Mouse (Mus musculus): Measurements from ENCODE around the gene Gm9803. TPM values are rescaled to one million over a fixed set of nuclear protein-coding genes. Genes with fewer than 3 reads are reported as not detected.

The Gm9803 gene
- total RNA-seq, 2 experiments from 2014 or later = 5.0 to 12.9 TPM

GRCm38 (mm10) chr10:43509228-43509627 is 14.7 kb upstream of the Gm9803 start:
- intact Hi-C loops (cut with DNase I) = no loop called here

GRCm38 (mm10) chr10:43512976-43513375 is 10.9 kb upstream of the Gm9803 start:
- no peak for DNase-seq
- intact Hi-C loops (cut with DNase I) = no loop called here

More at GRCm38 (mm10) chr10:43509228-43509627, 14.7 kb upstream of the Gm9803 start:
- DNase-seq = no peak

- no peak for DNase-seq
- intact Hi-C loops (cut with DNase I) = no loop called here
Measured at GRCm38 (mm10) chr10:43516992-43517660, 6.8 kb upstream of the Gm9803 start.

GRCm38 (mm10) chr10:43517836-43518235 is 6.0 kb upstream of the Gm9803 start:
- peak; percentile 69 to 73 for DNase-seq
- intact Hi-C loops (cut with DNase I) = no loop called here

- DNase-seq = peak; percentile 27 to 41
- intact Hi-C loops (cut with DNase I) = no loop called here
Measured at GRCm38 (mm10) chr10:43518368-43518767, 5.5 kb upstream of the Gm9803 start.

- DNase-seq = no peak
- intact Hi-C loops (cut with DNase I) = no loop called here
Measured at GRCm38 (mm10) chr10:43519977-43520376, 3.9 kb upstream of the Gm9803 start.

GRCm38 (mm10) chr10:43527283-43528269 is 3.7 kb downstream of the Gm9803 start:
- DNase-seq = no peak
- intact Hi-C loops (cut with DNase I) = no loop called here

DNA sequence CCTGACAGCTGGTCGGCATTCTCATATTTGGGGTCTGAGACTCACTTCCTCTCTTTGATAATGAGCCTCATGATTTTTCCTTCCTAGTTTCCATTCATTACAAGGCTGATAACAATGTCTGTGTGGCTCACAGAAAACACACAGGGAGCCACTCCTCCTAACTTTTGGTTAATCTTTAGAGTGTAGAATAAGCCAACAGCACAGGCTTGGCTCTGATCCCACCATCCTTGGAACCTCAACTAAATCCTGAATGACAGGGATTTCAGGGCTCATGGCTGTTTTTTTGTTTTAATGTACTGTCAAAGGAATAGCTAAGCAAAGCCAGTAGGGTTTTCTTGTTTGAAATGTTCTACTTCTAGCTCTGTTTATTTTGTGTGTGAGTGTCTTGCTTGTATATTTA is 10.5 kb downstream of the Gm9803 start:
- DNase-seq = no peak
- intact Hi-C loops (cut with DNase I) = no loop called here

DNA sequence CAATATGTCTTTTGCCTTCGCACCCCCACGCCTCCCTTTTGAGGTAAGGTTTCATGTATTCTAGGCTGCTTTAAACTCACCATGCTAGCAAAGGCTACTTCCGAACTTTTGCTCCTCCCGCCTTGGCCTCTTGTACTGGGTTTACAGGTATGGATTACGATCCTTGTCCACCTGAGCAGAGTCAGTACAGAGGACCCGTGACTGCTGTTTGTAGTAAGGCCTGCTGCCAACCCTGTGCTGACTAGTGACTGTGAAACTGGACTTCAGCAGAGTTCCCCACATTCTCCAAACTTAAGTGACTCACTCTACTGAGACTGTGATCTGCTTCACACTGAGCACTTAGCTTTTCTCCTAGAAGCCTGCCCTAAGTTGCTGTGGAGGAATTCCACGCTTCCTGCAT is 13.8 kb downstream of the Gm9803 start:
- intact Hi-C loops (cut with DNase I) = no loop called here
- DNase-seq = no peak

- DNase-seq = no peak
- intact Hi-C loops (cut with DNase I) = no loop called here
Measured at GRCm38 (mm10) chr10:43538831-43539230, 14.9 kb downstream of the Gm9803 start.

GRCm38 (mm10) chr10:43539746-43540310 is 15.9 kb downstream of the Gm9803 start:
- intact Hi-C loops (cut with DNase I) = no loop called here
- DNase-seq = peak in 1 of 2 experiments; percentile 32

- DNase-seq = peak; percentile 95 to 97
- intact Hi-C loops (cut with DNase I) = loop anchor here (1.0 kb wide), 1 partner anchor 61 kb away; no protein-coding TSS in a partner anchor
Measured at GRCm38 (mm10) chr10:43540442-43541152, 16.7 kb downstream of the Gm9803 start, which contains the start of gene 1700021F05Rik. Gene 1700021F05Rik, minus strand, starts transcription at chr10:43540994.

GRCm38 (mm10) chr10:43541153-43541544 is 17.3 kb downstream of the Gm9803 start:
- no peak for DNase-seq
- intact Hi-C loops (cut with DNase I) = loop anchor here (1.0 kb wide), 1 partner anchor 62 kb away; no protein-coding TSS in a partner anchor

GRCm38 (mm10) chr10:43549411-43549810 is 25.5 kb downstream of the Gm9803 start:
- no peak for DNase-seq
- intact Hi-C loops (cut with DNase I) = no loop called here

GRCm38 (mm10) chr10:43550923-43551322 is 27.0 kb downstream of the Gm9803 start:
- intact Hi-C loops (cut with DNase I) = no loop called here
- no peak for DNase-seq

- DNase-seq = no peak
- intact Hi-C loops (cut with DNase I) = no loop called here
Measured at GRCm38 (mm10) chr10:43551388-43551787, 27.5 kb downstream of the Gm9803 start.

DNA sequence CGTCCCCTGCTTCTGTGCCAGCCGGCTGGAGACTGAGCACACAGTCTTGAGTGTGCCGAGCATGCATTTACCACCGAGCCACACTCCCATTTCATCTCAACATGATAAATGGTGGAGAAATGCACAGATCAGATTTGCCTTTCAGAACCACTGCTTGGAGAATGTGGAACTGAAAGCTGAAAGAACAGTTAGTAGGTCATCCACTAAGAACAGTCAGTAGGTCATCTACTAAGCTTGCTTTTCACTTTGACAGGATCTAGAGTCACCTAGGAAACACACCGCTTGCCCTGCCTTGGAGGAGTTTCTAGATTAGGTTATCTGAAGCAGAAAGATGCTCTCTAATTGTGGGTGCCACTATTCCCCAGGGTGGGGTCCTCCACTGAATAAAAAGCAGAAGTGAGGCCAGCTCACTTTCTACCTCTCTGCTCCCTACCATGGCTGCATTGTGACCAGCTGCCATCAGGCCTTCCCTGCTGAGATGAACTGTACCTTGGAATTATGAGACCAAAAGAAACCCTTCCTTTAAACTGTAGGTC is 33.8 kb downstream of the Gm9803 start:
- intact Hi-C loops (cut with DNase I) = no loop called here
- no peak for DNase-seq

GRCm38 (mm10) chr10:43559313-43559712 is 35.4 kb downstream of the Gm9803 start:
- intact Hi-C loops (cut with DNase I) = no loop called here
- no peak for DNase-seq

DNA sequence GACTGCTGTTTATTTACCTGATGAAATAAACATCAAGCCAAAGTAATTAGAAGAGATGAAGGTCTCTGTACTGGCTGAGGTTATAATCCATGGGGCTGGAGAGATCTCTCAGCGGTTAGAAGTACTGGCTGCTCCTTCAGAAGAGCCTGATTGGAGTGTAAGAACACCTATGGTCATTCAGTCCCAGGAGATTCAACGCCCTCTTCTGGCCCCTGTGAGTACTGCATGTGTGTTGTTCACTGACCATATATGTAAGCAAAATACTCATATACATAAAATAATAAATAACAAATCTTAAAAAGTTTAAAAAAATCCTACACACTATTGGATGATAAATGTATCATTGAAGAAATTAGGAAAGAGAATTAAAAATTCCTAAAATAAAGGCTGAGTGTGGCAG is 36.9 kb downstream of the Gm9803 start:
- intact Hi-C loops (cut with DNase I) = no loop called here
- DNase-seq = no peak

DNA sequence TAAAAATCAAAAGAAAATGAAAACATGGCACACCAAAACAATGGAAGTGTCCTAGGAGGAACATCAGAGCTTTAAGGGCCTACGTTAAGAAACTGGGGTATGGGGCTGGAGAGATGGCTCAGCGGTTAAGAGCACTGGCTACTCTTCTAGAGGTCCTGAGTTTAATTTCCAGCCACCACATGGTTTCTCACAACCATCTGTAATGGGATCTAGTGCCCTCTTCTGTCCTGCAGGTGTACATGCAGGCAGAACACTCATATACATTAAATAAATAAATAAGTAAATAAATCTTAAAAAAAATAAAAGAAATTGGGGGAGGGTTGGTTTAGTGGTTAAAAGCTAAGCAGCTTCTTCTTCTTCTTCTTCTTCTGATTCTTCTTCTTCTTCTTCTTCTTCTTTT is 37.4 kb downstream of the Gm9803 start:
- intact Hi-C loops (cut with DNase I) = no loop called here
- DNase-seq = no peak

Data from heart, postnatal 10 days (tissue).